8 mouse cellular contexts compared by ENCODE assay signal in genomic region chr16:75593501-75594183, GRCm38 (mm10). TPM values are rescaled to one million over a fixed set of nuclear protein-coding genes. Genes with fewer than 3 reads are reported as not detected.
DNase-seq lines count a peak whose midpoint lies in the region; ATAC-seq and TF ChIP-seq lines count a peak whose summit lies in the region.

No protein-coding gene starts in this region.

- H3K4me1 ChIP-seq in kidney, embryonic 16.5 days (ENCODE audit: insufficient read depth, low read length): no peaks in the 10 kb centered on the region
- H3K4me1 ChIP-seq in midbrain, postnatal 0 days (ENCODE audit: insufficient read depth, low read length): no peaks in the 10 kb centered on the region

- ATAC-seq in kidney, embryonic 16.5 days (ENCODE audit: low FRiP score, low TSS enrichment): no peak; the same call in 1 of the 2 replicates
- ATAC-seq in midbrain, postnatal 0 days (ENCODE audit: low FRiP score): 0 out of 2 replicates have a peak, but pooled peaks have one; percentile 11

- no peak overlapping the region for H3K27ac ChIP-seq in kidney, embryonic 16.5 days (ENCODE audit: low read length)
- peak overlapping the region; percentile 72; the same call in 1 of the 2 replicates for H3K27ac ChIP-seq in midbrain, postnatal 0 days (ENCODE audit: low read depth, low read length)

- peak overlapping the region; percentile 84 for H3K4me3 ChIP-seq in kidney, embryonic 16.5 days (ENCODE audit: low read length)
- H3K4me3 ChIP-seq in midbrain, postnatal 0 days (ENCODE audit: low read depth, low read length): peak overlapping the region; percentile 77

- TF ChIP-seq CTCF in midbrain, postnatal 0 days (IDR thresholded peaks at IDR 0.05): no peak

- DNase-seq in kidney, adult 18-20 months: no peak
- DNase-seq in c-Kit-negative CD71-positive TER-119-positive erythroid progenitor cells, embryonic 14.5 days (ENCODE audit: low read depth, low spot score): peak; percentile 3
- peak; percentile 27 for DNase-seq in induced T-regulatory cell, adult 2 months (ENCODE audit: low read depth)
- no peak for DNase-seq in midbrain, postnatal 0 days (ENCODE audit: low spot score)
- no peak for DNase-seq in adrenal gland, postnatal 10 days
- DNase-seq in yolk sac, embryonic 10.5 days (ENCODE audit: low spot score): no peak
- DNase-seq in adrenal gland, postnatal 14 days: no peak

- H3K27me3 ChIP-seq in kidney, embryonic 16.5 days (ENCODE audit: insufficient read depth, low read length): 0 out of 2 replicates have a peak, but pooled peaks cover 2% of the 10 kb centered on the region
- no peaks in the 10 kb centered on the region for H3K27me3 ChIP-seq in midbrain, postnatal 0 days (ENCODE audit: insufficient read depth, low read length)

- 13% methylated on average over 15 of the region's 15 CpGs for WGBS in kidney, embryonic 16.5 days
- WGBS in midbrain, postnatal 0 days: 7% methylated on average over 15 of the region's 15 CpGs

- no peaks in the 10 kb centered on the region for H3K36me3 ChIP-seq in kidney, embryonic 16.5 days (ENCODE audit: insufficient read depth, low read length)
- no peaks in the 10 kb centered on the region for H3K36me3 ChIP-seq in midbrain, postnatal 0 days (ENCODE audit: insufficient read depth, low read length)

- H3K9me3 ChIP-seq in kidney, embryonic 16.5 days (ENCODE audit: low read length): no peaks in the 10 kb centered on the region
- H3K9me3 ChIP-seq in midbrain, postnatal 0 days (ENCODE audit: low read length): no peaks in the 10 kb centered on the region

- peak overlapping the region; percentile 97 for H3K4me2 ChIP-seq in kidney, embryonic 16.5 days (replicated peaks; ENCODE audit: low read depth, low read length)
- H3K4me2 ChIP-seq in midbrain, postnatal 0 days (ENCODE audit: low read depth, low read length, poor library complexity, severe bottlenecking): peak overlapping the region; percentile 61

- H3K9ac ChIP-seq in kidney, embryonic 16.5 days (replicated peaks; ENCODE audit: low read length): peak overlapping the region; percentile 62; the same call in 1 of the 2 replicates
- peak overlapping the region; percentile 83 for H3K9ac ChIP-seq in midbrain, postnatal 0 days (replicated peaks; ENCODE audit: low read length, poor library complexity, severe bottlenecking)

RNA-seq across cellular contexts. Expression of gene Rbm11, which starts 1.0 kb away (rescaled TPM):
- polyA plus RNA-seq in kidney, embryonic 16.5 days (2015; fragmentation: Nextera tagmentation; extraction: Ambion mirVana): 0.27 and 0.40 TPM in 2 replicates
- 5.5 and 12.5 TPM in 2 replicates for total RNA-seq in midbrain, postnatal 0 days (2014; rRNA removed)
- polyA plus RNA-seq in midbrain, postnatal 0 days (2015; fragmentation: Nextera tagmentation; extraction: Ambion mirVana): 7.0 and 7.8 TPM in 2 replicates
- 1 to 10 TPM; 1.2 TPM for total RNA-seq in adrenal gland, postnatal 10 days (2021)
- total RNA-seq in adrenal gland, postnatal 14 days (2021): 0.85 and 1.3 TPM in 2 replicates

RNA-seq across cellular contexts. Expression of gene Lipi, which starts 7.8 kb away (rescaled TPM):
- polyA plus RNA-seq in kidney, embryonic 16.5 days (2015; fragmentation: Nextera tagmentation; extraction: Ambion mirVana): not detected in 2 replicates
- 0.22 and 1.1 TPM in 2 replicates for total RNA-seq in midbrain, postnatal 0 days (2014; rRNA removed)
- polyA plus RNA-seq in midbrain, postnatal 0 days (2015; fragmentation: Nextera tagmentation; extraction: Ambion mirVana): 0.10 TPM in 1 of 2 replicates, not detected in the other
- total RNA-seq in adrenal gland, postnatal 10 days (2021): not detected
- not detected in 2 replicates for total RNA-seq in adrenal gland, postnatal 14 days (2021)

Comparison
In these comparisons a context has a peak if more than half of its experiments do, and no peak if none do; other contexts are left out.
1. DNase-seq: peak in c-Kit-negative CD71-positive TER-119-positive erythroid progenitor cells, embryonic 14.5 days (single experiment) and induced T-regulatory cell, adult 2 months (single experiment); none in kidney, adult 18-20 months (single experiment), midbrain, postnatal 0 days (single experiment), adrenal gland, postnatal 10 days (single experiment), yolk sac, embryonic 10.5 days (single experiment) and adrenal gland, postnatal 14 days (single experiment).